Mouse (Mus musculus) stomach, postnatal 0 days (tissue): ENCODE data around the gene Ninj2. TPM values are rescaled to one million over a fixed set of nuclear protein-coding genes. Genes with fewer than 3 reads are reported as not detected.

ENCODE experiments used
- ATAC-seq: fragments of 200-750 bp; cut with Nextera tagmentation; 2 replicates; pipeline ENCODE4 v1.8.0; 2017; ENCODE audit not compliant: low FRiP score, low TSS enrichment
- DNase-seq: peaks from one replicate; pipeline ENCODE4 v3.0.0-alpha.2; 2016; ENCODE audit warnings: low spot score
- H3K27ac ChIP-seq: fragments of 300-500 bp; sonication (generic); replicated peaks from 2 replicates; pipeline ENCODE4 v1.5.1; 2014; ENCODE audit warnings: mild to moderate bottlenecking, control low read depth
- H3K27me3 ChIP-seq: fragments of 300-500 bp; sonication (generic); 2 replicates; pipeline ENCODE4 v1.6.1; 2014; ENCODE audit warnings: low read length; ENCODE audit not compliant: control insufficient read depth, insufficient read depth
- H3K36me3 ChIP-seq: fragments of 300-500 bp; sonication (generic); 2 replicates; pipeline ENCODE4 v1.6.1; 2014; ENCODE audit warnings: low read length, mixed read lengths; ENCODE audit not compliant: control insufficient read depth, insufficient read depth
- H3K4me1 ChIP-seq: fragments of 300-500 bp; sonication (generic); replicated peaks from 2 replicates; pipeline ENCODE4 v1.6.1; 2014; ENCODE audit warnings: antibody characterized with exemption; ENCODE audit not compliant: control insufficient read depth, insufficient read depth
- H3K4me2 ChIP-seq: fragments of 300-500 bp; sonication (generic); replicated peaks from 2 replicates; pipeline ENCODE4 v1.6.1; 2014; ENCODE audit warnings: low read depth, mild to moderate bottlenecking, control low read depth, moderate library complexity
- H3K4me3 ChIP-seq: fragments of 300-500 bp; sonication (generic); 2 replicates; pipeline ENCODE4 v1.5.1; 2014; ENCODE audit warnings: low read depth, low read length, control low read depth
- H3K9ac ChIP-seq: fragments of 300-500 bp; sonication (generic); 2 replicates; pipeline ENCODE4 v1.6.1; 2014; ENCODE audit warnings: mild to moderate bottlenecking, low read length, control low read depth, mixed read lengths
- H3K9me3 ChIP-seq: fragments of 300-500 bp; sonication (generic); 2 replicates; pipeline ENCODE4 v1.6.1; 2016; ENCODE audit warnings: low read length; ENCODE audit not compliant: control insufficient read depth
- CTCF ChIP-seq: IDR thresholded peaks from 2 replicates; pipeline ENCODE4 v1.5.1; 2016; ENCODE audit warnings: antibody characterized with exemption, low read depth, mild to moderate bottlenecking, moderate library complexity
- EP300 ChIP-seq: optimal IDR thresholded peaks from 2 replicates; pipeline ENCODE3; 2016; ENCODE audit warnings: antibody characterized with exemption
- WGBS: fragments of 180-500 bp; shearing (Covaris S2); extraction: QIAGEN DNeasy Blood & Tissue Kit; methylation state at CpG from one replicate; pipeline ENCODE4 v1.1.7; 2014; 5-methylcytosine and 5-hydroxymethylcytosine counted together
- polyA plus RNA-seq: library from polyadenylated mRNA; unstranded; fragments of >200 nt; fragmentation: Nextera tagmentation; extraction: Ambion mirVana; gene quantifications from 2 replicates; pipeline ENCODE4 v1.2.1, GENCODE M21; 2015

Gene Ninj2
- polyA plus RNA-seq, 1 experiment from 2014 or later = not detected

DNA sequence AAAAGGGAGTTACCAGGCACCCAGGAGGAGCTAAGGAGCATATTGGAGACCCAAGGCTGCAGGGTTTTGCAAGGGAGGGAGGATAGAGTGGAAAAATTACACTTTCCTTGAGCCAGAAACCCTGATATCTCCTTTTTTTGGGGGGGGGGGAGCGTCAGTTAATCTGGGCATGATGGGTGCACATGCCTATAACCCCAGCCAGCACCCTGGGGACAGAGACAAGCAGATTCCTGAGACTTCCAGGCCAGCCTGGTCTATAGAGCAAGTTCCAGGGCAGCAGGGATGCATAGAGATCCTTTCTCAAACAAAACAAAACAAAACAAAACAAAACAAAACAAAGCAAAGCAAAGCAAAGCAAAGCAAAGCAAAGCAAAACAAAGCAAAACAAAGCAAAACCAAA is 21.1 kb downstream of the Ninj2 start:
- Histone ChIP-seq H3K27me3 (no peaks in the 10 kb centered on the region), H3K4me1 (no peaks in the 10 kb centered on the region; the same call in 1 of the 2 replicates), H3K36me3 (no peaks in the 10 kb centered on the region), H3K27ac (peak overlapping the region; percentile 74), H3K4me2 (no peak overlapping the region), H3K9me3 (no peaks in the 10 kb centered on the region), H3K4me3 (no peak overlapping the region), H3K9ac (no peak overlapping the region)
- no peak for TF ChIP-seq EP300
- no peak for TF ChIP-seq CTCF
- WGBS = 83% methylated on average over 1 of the region's 1 CpGs
- DNase-seq (no peak), ATAC-seq (no peak)

GRCm38 (mm10) chr6:120114698-120115097 is 21.5 kb downstream of the Ninj2 start:
- no peaks in the 10 kb centered on the region for H3K9me3 ChIP-seq
- DNase-seq (peak; percentile 29), ATAC-seq (peak; percentile 16; the same call in 1 of the 2 replicates)
- TF ChIP-seq CTCF (no peak), EP300 (no peak)
- H3K4me3 ChIP-seq = no peak overlapping the region
- H3K4me1 ChIP-seq = no peaks in the 10 kb centered on the region; the same call in 1 of the 2 replicates
- no peaks in the 10 kb centered on the region for H3K27me3 ChIP-seq
- no peaks in the 10 kb centered on the region for H3K36me3 ChIP-seq
- H3K9ac ChIP-seq = no peak overlapping the region
- H3K4me2 ChIP-seq = peak overlapping the region; percentile 14; the same call in 1 of the 2 replicates
- peak overlapping the region; percentile 67 for H3K27ac ChIP-seq
- WGBS = 19% methylated on average over 7 of the region's 7 CpGs

- Histone ChIP-seq H3K36me3 (no peaks in the 10 kb centered on the region), H3K9ac (no peak overlapping the region), H3K27ac (no peak overlapping the region), H3K4me2 (no peak overlapping the region), H3K4me3 (no peak overlapping the region), H3K9me3 (no peaks in the 10 kb centered on the region), H3K4me1 (no peaks in the 10 kb centered on the region; the same call in 1 of the 2 replicates), H3K27me3 (no peaks in the 10 kb centered on the region)
- 52% methylated on average over 3 of the region's 3 CpGs for WGBS
- DNase-seq (no peak), ATAC-seq (no peak)
- TF ChIP-seq EP300 (no peak), CTCF (no peak)
Observed at GRCm38 (mm10) chr6:120115443-120115842, 22.3 kb downstream of the Ninj2 start.

GRCm38 (mm10) chr6:120119824-120120223 is 26.7 kb downstream of the Ninj2 start:
- no peak overlapping the region for H3K4me2 ChIP-seq
- no peaks in the 10 kb centered on the region for H3K27me3 ChIP-seq
- WGBS = 83% methylated on average over 5 of the region's 5 CpGs
- no peak overlapping the region for H3K27ac ChIP-seq
- ATAC-seq (no peak), DNase-seq (no peak)
- H3K9me3 ChIP-seq = no peaks in the 10 kb centered on the region
- no peaks in the 10 kb centered on the region; the same call in 1 of the 2 replicates for H3K4me1 ChIP-seq
- H3K9ac ChIP-seq = no peak overlapping the region
- no peaks in the 10 kb centered on the region for H3K36me3 ChIP-seq
- no peak overlapping the region for H3K4me3 ChIP-seq
- TF ChIP-seq CTCF = no peak
- TF ChIP-seq EP300 = no peak

DNA sequence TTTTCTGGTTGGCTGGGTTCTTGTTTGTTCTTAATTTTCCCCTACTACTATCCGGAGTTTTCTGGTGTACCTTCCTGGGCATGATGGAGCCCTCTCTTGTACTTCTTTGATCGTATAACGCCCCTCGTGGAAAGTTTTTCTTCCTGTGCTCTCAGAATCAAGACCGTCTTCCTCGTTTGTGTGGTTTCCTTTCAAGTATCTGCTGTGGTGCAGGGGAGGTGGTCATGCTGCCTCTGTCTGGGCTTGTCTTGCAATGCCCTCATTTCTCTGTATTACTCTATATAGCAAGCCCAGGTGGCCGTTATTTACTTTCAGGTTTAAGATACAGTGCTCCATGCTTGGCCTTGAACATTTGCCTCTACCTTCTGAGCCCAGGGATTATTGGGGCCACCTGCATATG is 31.5 kb downstream of the Ninj2 start:
- no peaks in the 10 kb centered on the region for H3K27me3 ChIP-seq
- ATAC-seq (no peak), DNase-seq (no peak)
- no peaks in the 10 kb centered on the region for H3K9me3 ChIP-seq
- no peaks in the 10 kb centered on the region for H3K4me1 ChIP-seq
- H3K9ac ChIP-seq = no peak overlapping the region
- no peaks in the 10 kb centered on the region for H3K36me3 ChIP-seq
- no peak overlapping the region for H3K4me2 ChIP-seq
- H3K27ac ChIP-seq = no peak overlapping the region
- TF ChIP-seq CTCF (no peak), EP300 (no peak)
- 87% methylated on average over 7 of the region's 7 CpGs for WGBS
- no peak overlapping the region for H3K4me3 ChIP-seq

DNA sequence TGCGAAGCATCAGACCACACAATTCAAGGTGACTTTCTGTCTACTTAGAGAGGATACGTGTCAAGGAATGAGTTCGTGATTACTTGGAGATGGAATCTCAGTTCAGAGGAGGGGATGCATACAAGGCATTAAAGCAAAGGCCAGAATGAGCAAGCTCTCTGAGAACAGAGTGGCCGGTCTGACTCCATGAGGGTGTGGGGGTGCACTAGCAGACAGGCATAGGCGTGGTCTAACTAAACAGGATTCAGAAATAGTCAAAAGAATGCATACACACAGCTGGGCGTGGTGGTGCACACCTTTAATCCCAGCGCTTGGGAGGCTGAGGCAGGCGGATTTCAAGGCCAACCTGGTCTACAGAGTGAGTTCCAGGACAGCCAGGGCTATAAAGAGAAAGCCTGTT is 33.3 kb downstream of the Ninj2 start:
- Histone ChIP-seq H3K4me3 (no peak overlapping the region), H3K9me3 (no peaks in the 10 kb centered on the region), H3K27ac (no peak overlapping the region), H3K4me2 (no peak overlapping the region), H3K9ac (no peak overlapping the region), H3K36me3 (no peaks in the 10 kb centered on the region), H3K4me1 (no peaks in the 10 kb centered on the region), H3K27me3 (no peaks in the 10 kb centered on the region)
- ATAC-seq = no peak
- no peak for DNase-seq
- TF ChIP-seq CTCF (no peak), EP300 (no peak)
- WGBS = 88% methylated on average over 8 of the region's 8 CpGs
